Mouse (Mus musculus): Measurements from ENCODE around the gene Cox19. TPM values are rescaled to one million over a fixed set of nuclear protein-coding genes. Genes with fewer than 3 reads are reported as not detected.
A peak's percentile ranks its signal among the peaks of the same experiment; 100 is the strongest.

Cox19 gene
- total and polyA plus RNA-seq, 3 experiments = 53.0 to 73.2 TPM; not detected in 1

- TF ChIP-seq EP300 (IDR thresholded peaks at IDR 0.05; ENCODE audit: low read depth in 1 of 2, low read length in 2 of 2) (no peak), MAFK (IDR thresholded peaks at IDR 0.05; ENCODE audit: borderline replicate concordance, low read depth, low read length) (no peak), SIN3A (IDR thresholded peaks at IDR 0.05; ENCODE audit: low read length) (0 out of 2 replicates have a peak, but pooled peaks have one; percentile 44)
Observed at GRCm38 (mm10) chr5:139325395-139325966, 25.7 kb downstream of the Cox19 start, which contains the start of gene Adap1 (continued).

GRCm38 (mm10) chr5:139324691-139325394, 26.4 kb downstream of the Cox19 start:
- Histone ChIP-seq H3K36me3 (ENCODE audit: control insufficient read depth in 1 of 2, insufficient read depth in 2 of 2, low read length in 2 of 2) (peaks cover 0 to 4% of the 10 kb centered on the region in 2 experiments; a peak in 2 of 4 replicates), H3K4me3 (ENCODE audit: control insufficient read depth in 1 of 2, insufficient read depth in 1 of 2, low read depth in 2 of 2, low read length in 2 of 2) (peak overlapping the region; percentile 63 to 80), H3K79me2 (ENCODE audit: control insufficient read depth, insufficient read depth, low read length, poor library complexity) (peaks cover 14% of the 10 kb centered on the region), H3K27ac (ENCODE audit: control insufficient read depth, low read depth, low read length) (peak overlapping the region; percentile 35; the same call in 1 of the 2 replicates), H3K4me1 (ENCODE audit: control insufficient read depth in 1 of 2, insufficient read depth in 2 of 2, low read length in 2 of 2) (peaks cover 3 to 27% of the 10 kb centered on the region in 2 experiments; a peak in 3 of 4 replicates), H3K9ac (ENCODE audit: control insufficient read depth, low read depth, low read length, poor library complexity, severe bottlenecking) (peak overlapping the region; percentile 80), H3K27me3 (ENCODE audit: control insufficient read depth in 1 of 2, insufficient read depth in 2 of 2, low read length in 2 of 2) (no peaks in the 10 kb centered on the region), H3K9me3 (replicated peaks; ENCODE audit: insufficient read depth, low read length) (no peaks in the 10 kb centered on the region)
- TF ChIP-seq ZNF384 (IDR thresholded peaks at IDR 0.05; ENCODE audit: low read depth, low read length) (peak; percentile 63; the same call in 1 of the 2 replicates), MXI1 (IDR thresholded peaks at IDR 0.05; ENCODE audit: low read depth, low read length) (0 out of 2 replicates have a peak, but pooled peaks have one; percentile 38), TBP (IDR thresholded peaks at IDR 0.05; ENCODE audit: low read depth, low read length) (no peak), SIN3A (IDR thresholded peaks at IDR 0.05; ENCODE audit: low read length) (0 out of 2 replicates have a peak, but pooled peaks have one; percentile 32), JUND (IDR thresholded peaks at IDR 0.05; ENCODE audit: low read depth, low read length) (no peak), TCF12 (IDR thresholded peaks at IDR 0.05; ENCODE audit: low read depth, low read length) (0 out of 2 replicates have a peak, but pooled peaks have one; percentile 3), CTCF (IDR thresholded peaks at IDR 0.05 in 2 of 3, conservative IDR thresholded peaks at IDR 0.05 in 1 of 3; ENCODE audit: control insufficient read depth in 1 of 3, insufficient read depth in 1 of 3, low read depth in 2 of 3, low read length in 3 of 3, poor library complexity in 1 of 3, severe bottlenecking in 1 of 3) (no peak), E2F4 (IDR thresholded peaks at IDR 0.05; ENCODE audit: borderline replicate concordance, low read depth, low read length) (no peak), NELFE (IDR thresholded peaks at IDR 0.05; ENCODE audit: low read depth, low read length) (no peak), CHD2 (IDR thresholded peaks at IDR 0.05; ENCODE audit: low read length) (no peak)
- peak; percentile 65 for DNase-seq (ENCODE audit: low read depth, low spot score)

- Histone ChIP-seq H3K27ac (ENCODE audit: control insufficient read depth, low read depth, low read length) (no peak overlapping the region), H3K36me3 (ENCODE audit: control insufficient read depth in 1 of 2, insufficient read depth in 2 of 2, low read length in 2 of 2) (peaks cover 0 to 4% of the 10 kb centered on the region in 2 experiments; a peak in 2 of 4 replicates), H3K4me1 (ENCODE audit: control insufficient read depth in 1 of 2, insufficient read depth in 2 of 2, low read length in 2 of 2) (peaks cover 3 to 27% of the 10 kb centered on the region in 2 experiments; a peak in 3 of 4 replicates), H3K9ac (ENCODE audit: control insufficient read depth, low read depth, low read length, poor library complexity, severe bottlenecking) (peak overlapping the region; percentile 80), H3K9me3 (replicated peaks; ENCODE audit: insufficient read depth, low read length) (no peaks in the 10 kb centered on the region), H3K4me3 (ENCODE audit: control insufficient read depth in 1 of 2, insufficient read depth in 1 of 2, low read depth in 2 of 2, low read length in 2 of 2) (peak overlapping the region; percentile 63 to 80; a peak in 3 of 4 replicates), H3K79me2 (ENCODE audit: control insufficient read depth, insufficient read depth, low read length, poor library complexity) (peaks cover 14% of the 10 kb centered on the region), H3K27me3 (ENCODE audit: control insufficient read depth in 1 of 2, insufficient read depth in 2 of 2, low read length in 2 of 2) (no peaks in the 10 kb centered on the region)
- peak; percentile 16 for DNase-seq (ENCODE audit: low read depth, low spot score)
- TF ChIP-seq RCOR1 (IDR thresholded peaks at IDR 0.05; ENCODE audit: low read depth, low read length) (no peak), SIN3A (IDR thresholded peaks at IDR 0.05; ENCODE audit: low read length) (no peak), MXI1 (IDR thresholded peaks at IDR 0.05; ENCODE audit: low read depth, low read length) (no peak), POLR2A (IDR thresholded peaks at IDR 0.05; ENCODE audit: control insufficient read depth in 1 of 2, insufficient read depth in 1 of 2, low read depth in 1 of 2, low read length in 2 of 2, poor library complexity in 1 of 2) (no peak), NRF1 (IDR thresholded peaks at IDR 0.05; ENCODE audit: insufficient read depth, low read depth, low read length, poor library complexity, severe bottlenecking) (no peak)
Observed at GRCm38 (mm10) chr5:139324045-139324491, 27.1 kb downstream of the Cox19 start.
